Mouse (Mus musculus) cerebellum, adult 18-20 months (tissue): ENCODE measurements around the gene Rbbp4.
"Not testable (repeated sequence)": the region's sequence is repeated elsewhere in the genome, so short reads cannot be mapped to it uniquely, and the experiment has no call there.

Experiments used
- DNase-seq, 2 experiments: peaks; one replicate each; pipeline ENCODE4 v3.0.0; 2021

Gene Rbbp4

DNA sequence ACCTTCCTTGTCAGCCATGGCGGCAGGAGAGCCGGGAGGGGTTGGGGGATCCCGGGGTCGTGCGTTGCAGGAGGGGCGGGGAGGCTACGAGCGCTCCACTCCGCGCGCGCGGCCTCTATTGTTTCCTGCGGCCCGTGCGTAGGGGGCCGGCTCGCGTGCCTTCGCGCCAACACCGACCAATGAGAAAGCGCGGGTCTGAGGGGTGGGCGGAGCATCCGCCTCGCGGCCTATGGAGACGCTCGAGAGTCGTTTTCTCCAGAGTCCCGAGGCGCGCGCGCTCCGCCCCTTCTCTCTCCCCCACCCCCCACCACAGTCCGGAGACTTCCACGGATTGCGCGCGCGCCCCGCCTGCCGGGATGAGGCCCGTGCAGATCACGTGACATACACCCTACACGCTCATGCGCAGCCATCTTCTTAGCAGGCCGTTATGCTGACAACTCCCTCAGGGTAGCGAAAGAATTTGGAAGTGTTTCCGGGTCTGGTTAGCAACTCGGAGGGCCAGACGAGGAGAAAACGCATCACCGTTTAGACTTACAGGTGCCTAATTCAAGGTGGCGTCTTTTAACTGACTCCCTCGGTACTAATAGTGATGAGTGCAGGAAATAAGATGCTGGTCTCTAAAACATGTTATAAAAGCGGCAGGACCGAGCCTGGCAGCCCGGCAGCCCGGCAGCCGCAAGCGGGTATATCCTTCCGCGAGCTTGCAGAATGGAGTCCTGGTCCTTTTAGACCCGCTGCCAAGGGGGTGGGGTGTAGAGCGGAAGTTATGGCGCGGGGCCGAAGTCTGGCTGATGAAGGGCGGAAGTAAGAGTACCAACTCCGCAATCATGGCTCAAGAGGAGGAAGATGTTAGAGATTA lies at the start of gene Rbbp4, which contains the start of gene Zbtb8os:
Gene Rbbp4 (minus strand): TSS at position 155 of the 859 bp plus-strand sequence.
Gene Zbtb8os (plus strand): TSS at position 480 of the 859 bp plus-strand sequence.
- DNase-seq: peak; percentile 97

DNA sequence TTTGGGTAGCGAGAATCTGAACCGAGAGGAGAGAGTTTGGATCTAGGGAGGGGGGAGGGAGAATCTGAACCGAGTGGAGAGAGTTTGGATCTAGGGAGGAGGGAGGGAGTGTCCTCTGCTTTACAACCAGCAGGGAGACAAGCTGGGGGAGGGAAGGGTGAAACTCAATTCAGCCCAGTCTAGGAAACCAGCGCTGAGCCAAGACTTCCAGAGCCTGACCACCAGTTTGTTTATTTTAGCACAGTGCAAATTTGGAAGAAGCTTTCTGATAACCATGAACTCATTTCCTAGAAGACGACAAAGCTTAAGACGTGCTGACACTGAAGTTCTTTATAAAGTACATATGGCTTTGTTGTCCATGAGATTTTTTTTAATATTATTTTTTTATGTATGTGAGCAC lies 49.3 kb upstream of the Rbbp4 start:
- DNase-seq: no peak

DNA sequence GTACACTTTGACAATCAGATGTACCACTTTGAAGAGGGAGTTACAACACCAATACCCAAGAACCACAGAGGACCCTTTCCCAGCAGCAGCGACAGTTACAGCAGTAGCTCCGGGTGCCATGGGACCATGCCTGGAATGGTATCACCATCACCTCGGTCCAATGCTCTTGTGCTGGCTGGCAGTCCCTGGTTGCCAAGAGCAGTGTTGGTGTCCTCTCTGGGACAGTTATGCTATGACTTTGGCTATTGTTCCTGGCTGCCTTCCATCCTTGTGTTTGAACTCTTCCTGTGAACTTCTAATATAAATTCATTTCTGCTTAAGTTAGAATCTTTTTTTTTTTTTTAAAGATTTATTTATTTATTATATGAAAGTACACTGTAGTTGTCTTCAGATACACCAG lies 48.4 kb upstream of the Rbbp4 start:
- DNase-seq: no peak

DNA sequence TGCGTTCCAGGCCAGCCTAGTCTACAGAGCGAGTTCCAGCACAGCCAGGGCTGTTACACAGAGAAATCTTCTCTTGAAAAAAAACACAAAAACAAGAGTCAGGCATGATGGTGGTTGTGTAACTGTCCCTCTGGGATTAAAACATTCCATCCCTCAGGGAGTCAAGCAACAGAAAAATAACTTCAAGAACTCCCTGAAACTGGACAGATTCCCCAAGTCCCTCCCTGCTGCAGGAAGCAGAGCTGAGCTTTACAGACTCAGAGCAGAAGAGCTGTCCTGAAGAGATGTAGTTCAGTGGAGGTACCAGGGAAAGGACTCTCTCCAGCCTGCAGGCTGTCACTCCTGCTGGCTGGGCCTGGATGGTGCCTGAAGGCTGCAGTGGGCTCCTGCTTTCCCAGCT lies 47.3 kb upstream of the Rbbp4 start:
- no peak for DNase-seq

DNA sequence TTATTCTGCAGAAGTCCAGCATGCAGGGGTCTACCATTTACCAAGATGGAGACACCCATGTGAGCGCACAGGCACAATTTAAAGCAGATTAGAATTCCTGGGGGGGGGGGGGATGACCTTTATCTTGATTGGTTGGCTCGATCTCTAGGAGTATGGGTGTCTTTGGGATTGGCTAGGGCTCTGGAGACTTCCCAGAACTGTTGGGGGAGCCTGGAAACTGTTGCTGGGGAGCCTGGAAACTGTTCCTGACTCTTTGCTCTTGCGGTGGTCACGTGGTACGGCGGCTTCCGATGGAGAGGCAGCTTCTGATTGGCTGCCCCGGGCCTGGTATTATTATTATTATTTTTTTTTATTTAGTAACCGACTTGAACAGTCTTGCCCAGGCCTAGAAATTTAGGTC lies 46.9 kb upstream of the Rbbp4 start:
- no peak for DNase-seq

DNA sequence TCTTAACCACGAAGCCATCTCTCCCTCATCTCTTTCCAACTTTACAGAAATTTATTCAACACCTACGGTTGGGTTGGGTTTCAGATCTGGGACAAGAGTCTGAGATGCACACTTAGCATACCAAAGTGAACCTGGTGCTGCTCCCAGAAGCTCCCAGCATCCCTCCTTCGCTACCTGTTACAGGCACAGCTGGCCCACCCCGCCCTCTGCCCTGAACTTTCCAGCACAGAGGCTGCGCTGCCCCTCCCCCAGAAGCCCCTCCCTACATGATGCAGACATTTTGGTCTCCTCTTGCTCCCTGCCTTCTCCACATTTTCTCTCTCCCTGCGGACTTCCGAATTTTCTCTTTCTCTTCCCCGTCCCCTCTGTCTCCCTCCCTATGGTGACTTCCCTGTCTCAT lies 46.0 kb upstream of the Rbbp4 start:
- no peak for DNase-seq

DNA sequence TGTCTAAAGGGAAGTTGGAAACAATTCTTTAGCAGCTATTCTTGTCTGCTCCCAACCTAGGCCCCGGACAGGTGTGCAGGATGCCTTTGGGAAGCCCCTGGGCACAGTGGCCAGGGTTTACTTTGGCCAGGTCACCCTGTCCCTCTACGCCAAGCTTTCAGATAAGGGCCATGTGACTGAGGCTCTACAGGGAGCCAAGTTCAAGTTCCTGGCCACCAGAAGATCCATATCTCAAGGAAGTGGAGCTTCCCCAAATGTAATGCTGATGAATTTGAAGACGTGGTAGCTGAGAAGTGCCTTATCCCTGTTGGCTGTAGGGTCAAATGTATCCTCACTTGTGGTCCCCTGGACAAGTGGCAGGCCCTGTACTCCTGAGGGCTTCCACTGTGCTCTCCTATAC lies 44.6 kb upstream of the Rbbp4 start:
- no peak for DNase-seq

DNA sequence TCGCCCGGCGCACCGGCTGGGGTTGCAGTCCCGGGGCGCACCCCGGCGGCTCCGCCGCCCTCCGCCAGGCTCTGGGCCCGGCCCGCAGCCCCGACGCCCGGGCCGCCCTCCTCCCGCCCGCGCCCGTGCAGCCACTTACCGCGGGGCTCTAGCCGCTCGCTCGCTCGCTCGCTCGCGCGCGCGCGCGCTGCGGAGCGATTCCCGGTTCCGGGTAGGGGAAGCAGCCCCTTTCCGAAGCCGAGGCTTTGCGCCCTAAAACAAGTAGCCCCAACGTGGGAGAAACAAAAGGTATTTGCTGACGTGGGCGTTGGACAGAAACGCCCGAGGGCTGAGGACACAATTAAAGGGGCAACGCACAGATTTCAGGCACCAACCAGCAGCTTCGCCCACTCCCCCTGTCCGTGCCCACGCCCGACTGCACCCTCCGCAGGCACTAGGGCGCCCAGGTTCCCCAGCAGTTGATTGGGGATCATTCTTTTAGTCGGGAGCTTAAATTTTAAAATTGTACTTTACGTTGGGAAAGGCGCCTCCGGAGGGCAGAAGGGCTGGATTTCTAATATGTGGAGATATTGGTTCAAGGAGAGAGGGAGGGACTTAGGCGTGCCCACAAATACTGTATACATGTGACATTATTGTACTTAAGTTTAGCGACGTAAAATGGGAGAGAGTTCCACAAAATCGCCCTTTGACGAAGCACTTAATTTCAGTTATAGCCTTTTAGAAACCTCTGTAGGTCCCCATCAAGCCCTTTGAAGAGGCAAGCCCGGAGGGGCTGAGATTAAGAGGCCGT lies 42.6 kb upstream of the Rbbp4 start, which contains the start of gene Zbtb8a:
Gene Zbtb8a (minus strand): TSS at position 516 of the 790 bp plus-strand sequence.
- peak; percentile 51 to 61 for DNase-seq

DNA sequence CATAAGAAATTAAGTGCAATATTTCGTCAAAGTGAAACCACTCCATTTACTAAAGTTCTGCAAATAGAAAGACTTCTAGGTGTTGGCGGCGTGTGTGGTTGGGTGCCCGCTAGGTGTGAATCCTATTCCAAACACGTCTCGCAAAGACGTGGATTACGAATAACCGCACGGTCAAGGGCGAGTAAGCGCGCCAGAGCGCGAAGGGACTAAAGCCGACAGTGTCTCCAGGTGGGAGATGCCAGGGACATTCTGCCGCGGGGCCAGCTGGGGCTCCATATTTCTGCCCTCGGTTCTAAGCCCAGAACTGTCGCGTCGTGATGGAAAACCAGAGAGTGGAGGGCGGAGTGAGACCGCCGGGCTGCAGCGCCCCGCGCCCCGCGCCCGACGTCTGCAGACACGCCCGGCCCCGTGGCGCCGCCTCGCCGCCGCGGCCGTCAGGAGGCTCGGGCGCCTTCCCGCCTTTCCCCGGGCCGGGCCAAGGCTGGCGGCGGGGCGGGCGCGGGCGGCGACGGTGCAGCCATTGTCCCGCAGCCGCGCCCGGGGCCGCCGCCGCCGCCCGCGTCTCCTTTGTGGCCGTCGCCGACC lies 41.9 kb upstream of the Rbbp4 start:
- peak; percentile 47 to 75 for DNase-seq

DNA sequence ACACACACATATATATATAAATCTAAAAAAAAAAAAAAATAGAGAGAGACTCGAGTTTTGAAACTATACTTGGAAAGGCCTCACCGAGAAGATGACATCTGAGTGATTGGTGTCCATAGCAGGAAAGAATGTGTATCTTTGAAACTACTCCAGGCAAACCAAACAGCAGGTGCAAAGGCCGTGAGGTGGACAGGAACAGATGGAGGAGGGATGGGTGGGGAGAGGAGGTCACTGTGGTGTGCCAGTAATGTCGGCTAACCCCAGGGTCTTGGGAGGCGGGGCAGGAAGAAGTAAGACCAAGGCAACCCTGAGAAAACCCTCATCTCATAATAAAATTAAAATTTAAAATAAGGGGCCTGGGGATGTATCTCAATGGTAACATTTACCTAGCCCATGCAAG lies 40.7 kb upstream of the Rbbp4 start:
- DNase-seq: peak in 1 of 2 experiments; percentile 18

DNA sequence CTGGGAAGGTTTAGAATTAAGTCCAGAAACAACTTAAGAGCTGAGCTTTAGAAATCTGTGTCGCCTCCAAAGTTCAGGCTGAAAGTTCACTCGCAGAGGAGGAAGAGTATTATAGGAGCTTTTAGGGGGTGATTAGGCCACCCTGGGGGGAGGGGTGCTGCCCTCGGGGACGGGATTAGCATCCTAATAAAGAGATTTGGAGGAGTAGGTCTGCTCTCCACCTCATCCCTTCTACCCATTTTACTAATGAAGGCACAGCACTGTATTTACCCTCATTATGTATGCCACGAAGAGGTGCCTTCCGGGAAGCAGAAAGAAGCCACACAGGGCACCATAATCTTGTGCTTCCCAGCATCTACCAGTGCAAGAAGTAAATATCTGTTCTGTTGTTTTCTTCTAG lies 39.8 kb upstream of the Rbbp4 start:
- DNase-seq: no peak

DNA sequence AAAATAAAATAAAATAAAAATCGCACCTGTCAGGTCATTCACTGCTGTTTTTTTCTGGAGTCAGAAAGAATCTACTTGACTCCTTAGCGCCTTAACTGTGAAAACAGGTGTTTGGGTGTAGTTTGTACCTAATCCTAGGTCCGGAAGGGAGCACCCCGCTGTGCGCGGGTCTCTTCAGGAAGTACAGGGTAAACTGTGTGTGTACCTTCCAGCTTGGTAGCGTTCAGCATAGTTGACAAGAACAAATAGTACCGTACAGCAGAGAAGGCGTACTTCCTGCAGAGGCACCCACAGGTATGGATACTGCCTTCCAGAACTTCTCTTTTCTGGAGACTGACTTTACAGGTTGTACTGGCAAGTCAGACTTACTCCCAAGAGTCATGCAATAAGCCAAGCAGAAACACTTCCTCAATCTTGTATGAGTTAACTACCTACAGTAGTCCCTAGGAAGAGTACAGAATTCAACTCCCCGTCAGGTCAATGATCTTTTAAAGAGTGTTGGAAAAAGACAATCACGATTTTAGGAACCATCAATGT lies 39.1 kb upstream of the Rbbp4 start:
- DNase-seq: no peak

DNA sequence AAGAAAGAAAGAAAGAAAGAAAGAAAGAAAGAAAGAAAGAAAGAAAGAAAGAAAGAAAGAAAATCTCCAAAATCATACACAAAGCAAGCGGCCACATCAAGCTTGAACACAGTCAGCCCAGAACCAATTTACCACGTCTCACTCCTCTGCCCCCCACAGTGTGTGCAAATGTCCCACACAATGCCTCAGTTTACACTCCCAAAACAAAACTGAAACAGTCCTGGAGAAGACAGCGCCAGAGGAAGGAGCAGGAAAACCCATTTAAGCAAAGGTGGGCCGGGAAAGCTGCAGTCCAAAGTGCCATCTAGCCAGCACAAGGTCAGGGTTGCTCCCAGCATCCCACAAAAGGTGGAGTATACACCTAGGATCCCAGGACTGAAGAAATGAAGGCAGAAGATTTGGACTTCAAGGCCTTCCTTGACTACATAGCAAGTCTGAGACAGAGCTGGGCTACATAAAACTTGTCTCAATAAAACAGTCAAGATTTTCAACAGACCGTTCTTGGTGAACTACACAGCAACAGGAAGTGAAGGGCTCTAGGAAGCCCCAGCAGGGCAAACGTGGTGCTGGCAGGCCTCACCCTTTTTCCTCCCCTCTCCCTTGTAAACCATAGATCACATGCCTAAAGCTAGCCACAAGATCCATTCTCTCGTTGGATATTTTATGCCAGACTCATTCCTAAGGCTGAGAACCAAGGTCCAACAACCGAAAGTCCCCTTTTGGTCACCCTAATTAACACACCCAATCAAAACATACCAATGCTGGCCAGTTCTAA lies 38.2 kb upstream of the Rbbp4 start:
- DNase-seq: no peak

DNA sequence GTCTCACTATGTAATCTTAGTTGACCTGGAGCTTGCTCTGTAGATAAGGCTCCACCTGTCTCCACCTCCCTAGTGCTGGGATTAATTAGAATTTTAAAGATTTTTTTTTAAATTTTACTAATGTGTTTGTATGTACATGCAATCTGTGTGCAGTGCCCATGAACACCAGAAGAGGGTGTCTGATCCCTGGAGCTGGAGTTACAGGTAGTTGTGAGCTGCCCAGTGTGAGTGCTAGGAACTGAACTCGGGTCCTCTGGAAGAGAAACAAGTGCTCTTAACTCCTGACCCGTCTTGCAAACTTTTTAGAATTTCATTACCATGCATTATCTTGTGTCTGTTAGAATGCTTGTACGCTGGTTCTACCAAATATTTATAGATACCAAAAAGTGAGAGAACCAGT lies 36.2 kb upstream of the Rbbp4 start:
- no peak for DNase-seq

DNA sequence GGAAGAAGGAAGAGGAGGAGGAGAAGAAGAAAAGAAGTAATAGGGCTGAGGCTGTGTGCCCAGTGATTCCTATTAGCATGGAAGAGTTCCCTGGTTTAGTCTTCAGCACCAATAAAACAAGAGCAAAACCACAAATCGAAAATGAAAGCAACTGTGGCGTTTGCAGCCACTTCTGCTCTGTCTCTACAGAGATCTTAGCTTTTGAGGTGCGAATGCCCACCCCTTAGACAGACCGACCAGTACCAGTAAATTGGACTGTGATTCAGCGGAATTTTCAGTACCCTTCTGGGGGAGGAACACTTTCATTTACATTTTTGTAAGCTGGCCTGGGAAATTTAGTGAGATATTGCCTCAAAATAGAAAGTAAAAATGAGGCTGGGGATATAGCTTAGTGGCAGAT lies 30.1 kb upstream of the Rbbp4 start:
- no peak for DNase-seq

DNA sequence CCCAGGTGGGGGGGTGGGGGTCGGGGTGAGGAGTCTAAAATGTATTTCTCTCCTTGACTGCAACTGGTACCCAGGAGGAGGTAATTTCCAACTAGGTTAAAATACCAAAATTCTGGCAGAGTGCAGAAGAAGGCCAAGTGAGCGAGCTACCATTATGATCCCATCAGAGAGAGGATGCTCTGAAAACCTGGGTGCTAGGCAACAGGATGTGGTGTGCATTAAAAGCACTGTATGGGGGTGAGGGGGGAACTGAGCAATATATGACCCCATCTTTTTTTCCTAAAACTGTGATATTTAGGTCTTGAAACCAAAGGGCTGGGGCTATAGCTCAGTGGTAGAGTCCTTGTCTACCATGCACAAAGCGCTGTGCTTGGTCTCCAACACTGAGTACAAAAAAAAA lies 29.2 kb upstream of the Rbbp4 start:
- DNase-seq: no peak

DNA sequence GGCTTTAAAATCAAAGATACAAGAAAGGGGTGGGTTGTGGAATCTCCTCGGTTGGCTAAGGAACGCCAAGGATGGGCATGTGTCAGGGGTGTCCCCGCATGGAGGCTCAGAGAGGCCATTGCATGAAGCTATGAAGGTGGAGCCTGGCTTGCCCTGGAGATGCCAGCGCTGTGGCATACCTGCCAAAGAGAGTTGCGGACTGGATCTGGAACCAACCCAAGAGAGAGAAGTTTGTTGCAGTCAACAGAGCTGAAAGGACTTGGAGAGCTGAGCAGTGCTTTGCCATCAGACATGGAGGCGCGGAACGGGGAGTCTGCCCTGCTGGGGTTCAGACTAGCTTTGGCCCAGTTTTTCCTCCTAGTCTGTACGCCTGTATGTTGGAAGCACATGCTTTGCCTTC lies 28.3 kb upstream of the Rbbp4 start:
- no peak for DNase-seq

DNA sequence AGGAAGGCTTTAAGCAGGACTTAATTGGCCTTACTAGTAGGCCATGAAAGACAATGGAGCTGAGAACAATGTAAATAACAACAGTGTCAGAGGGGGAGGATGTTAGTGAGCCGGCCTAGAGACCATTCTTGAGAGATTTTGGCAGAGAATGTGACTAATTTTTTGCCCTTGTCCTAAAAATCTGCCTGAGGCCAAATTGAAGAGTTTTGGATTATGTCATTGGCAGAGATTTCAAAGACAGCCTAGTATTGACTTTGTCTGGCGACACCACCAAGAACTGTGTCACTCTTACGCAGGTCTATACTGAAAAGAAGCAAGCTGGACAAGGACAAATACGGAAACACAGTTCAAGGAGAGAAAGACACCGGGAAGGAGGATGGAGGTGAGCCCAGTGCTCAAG lies 27.6 kb upstream of the Rbbp4 start:
- DNase-seq: no peak

DNA sequence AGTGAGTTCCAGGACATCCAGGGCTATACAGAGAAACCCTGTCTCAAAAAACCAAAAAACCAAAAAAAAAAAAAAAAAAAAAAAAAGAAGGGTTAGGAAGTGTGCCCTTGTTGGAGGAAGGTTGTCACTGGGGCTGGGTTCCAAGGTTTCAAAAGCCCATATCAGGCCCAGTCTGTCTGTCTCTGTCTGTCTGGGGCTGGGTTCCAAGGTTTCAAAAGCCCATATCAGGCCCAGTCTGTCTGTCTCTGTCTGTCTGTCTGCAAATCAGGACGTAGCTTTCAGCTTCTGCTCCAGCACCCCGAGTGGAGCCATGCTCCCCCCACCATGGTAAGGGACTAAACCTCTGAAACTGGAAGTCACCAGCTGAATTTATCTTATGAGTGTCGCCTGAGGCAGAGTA lies 27.1 kb upstream of the Rbbp4 start:
- not testable (repeated sequence) for DNase-seq

DNA sequence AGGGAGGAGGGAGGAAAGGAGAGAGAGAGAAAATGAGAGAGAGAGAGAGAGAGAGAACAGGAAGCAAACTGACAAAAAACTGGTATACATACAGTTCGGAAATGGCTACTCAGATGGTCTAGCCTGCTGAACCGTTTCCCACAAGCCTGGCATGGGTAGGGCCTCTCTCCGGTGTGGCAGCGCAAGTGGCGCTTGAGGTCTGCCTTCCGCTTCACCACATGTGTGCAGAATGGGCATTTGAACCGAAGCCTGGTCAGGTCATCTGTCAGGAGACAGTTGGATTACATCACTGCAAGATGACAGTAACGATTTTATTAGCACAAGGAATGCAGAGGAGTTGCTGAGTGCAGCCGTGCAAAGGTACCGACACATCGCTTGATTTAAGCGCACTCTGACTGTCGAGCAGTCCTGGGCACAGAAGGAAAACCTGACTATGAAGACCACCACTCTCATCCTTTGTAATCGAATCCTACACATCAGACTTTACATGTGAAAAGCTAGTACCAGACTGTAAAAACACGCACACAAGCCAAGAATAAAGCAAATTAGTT lies 22.5 kb upstream of the Rbbp4 start:
- no peak for DNase-seq

DNA sequence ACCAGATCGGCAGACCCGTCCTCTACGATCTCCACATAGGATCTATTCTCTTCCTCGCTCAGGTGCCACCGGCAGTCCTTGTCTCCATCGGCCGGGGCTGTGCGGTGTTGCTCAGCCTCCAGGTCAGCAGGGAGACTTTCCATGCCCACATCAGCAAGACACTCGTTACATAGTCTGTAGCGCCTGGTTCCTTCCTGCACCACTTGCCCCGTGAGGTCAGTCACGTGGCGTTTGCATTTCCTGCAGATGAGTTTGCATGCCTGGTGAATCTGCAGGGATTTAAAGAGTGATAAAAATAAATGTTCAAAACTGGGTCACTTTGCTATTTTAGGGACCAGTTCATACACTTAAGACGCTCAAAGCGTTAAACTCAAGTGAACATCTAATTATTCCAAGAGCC lies 19.1 kb upstream of the Rbbp4 start:
- no peak for DNase-seq

DNA sequence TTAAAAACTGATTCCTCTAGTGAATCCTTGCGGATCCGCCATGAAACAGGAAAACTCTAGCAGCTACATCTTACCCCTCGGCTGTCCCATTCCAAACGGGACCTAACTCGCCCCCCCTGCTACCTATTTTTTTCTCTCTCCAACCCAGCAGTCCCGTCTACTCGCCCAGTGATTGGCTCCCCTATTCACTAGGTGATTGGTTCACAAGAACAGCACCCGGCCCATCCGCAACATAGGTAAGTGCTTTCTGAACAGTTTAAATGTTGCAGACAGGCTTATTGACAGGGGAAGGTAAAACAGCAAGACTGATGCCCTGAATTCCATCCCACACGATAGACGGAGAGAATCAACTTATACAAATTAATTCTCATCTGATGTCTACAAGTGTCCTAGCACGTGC lies 18.0 kb upstream of the Rbbp4 start:
- DNase-seq: no peak
